ENCODE assay signal across 22 mouse cellular contexts in genomic region chr16:8578326-8578725, GRCm38 (mm10).
"Had no signal": no experiment of that assay in that cellular context is flagged by ENCODE, and none has a peak within 500 bp of the region (broad histone marks: within the 10 kb centered on the region; RNA-seq: fewer than 3 reads in every experiment).

No protein-coding gene starts in this region.

- DNase-seq: kidney, adult 2 months; kidney, postnatal 25 days; layer of hippocampus, adult 9-11 months; liver, postnatal 0 days; lung, embryonic 14.5 days; right cerebral cortex, adult 18-20 months; right cerebral cortex, postnatal 14 days; right cerebral cortex, postnatal 4 days; thymus, adult 18-20 months had no signal

- H3K4me1 ChIP-seq: limb, embryonic 12.5 days; limb, embryonic 15.5 days; midbrain, embryonic 12.5 days; midbrain, embryonic 15.5 days; neural tube, embryonic 15.5 days had no signal

- H3K9ac ChIP-seq: limb, embryonic 12.5 days; limb, embryonic 15.5 days; liver, embryonic 14.5 days; liver, postnatal 0 days; lung, embryonic 14.5 days; midbrain, embryonic 12.5 days; midbrain, embryonic 15.5 days; neural tube, embryonic 12.5 days; neural tube, embryonic 15.5 days had no signal

- H3K27me3 ChIP-seq: limb, embryonic 12.5 days; limb, embryonic 15.5 days; midbrain, embryonic 12.5 days; midbrain, embryonic 15.5 days; neural tube, embryonic 12.5 days; neural tube, embryonic 15.5 days had no signal

- ATAC-seq: liver, postnatal 0 days; lung, postnatal 0 days; midbrain, embryonic 15.5 days had no signal

- H3K4me2 ChIP-seq: limb, embryonic 12.5 days; limb, embryonic 15.5 days; liver, embryonic 11.5 days; lung, embryonic 14.5 days; midbrain, embryonic 12.5 days; midbrain, embryonic 15.5 days; neural tube, embryonic 12.5 days; neural tube, embryonic 15.5 days had no signal

- H3K36me3 ChIP-seq: midbrain, embryonic 15.5 days had no signal

- H3K9me3 ChIP-seq: limb, embryonic 15.5 days; midbrain, embryonic 15.5 days; neural tube, embryonic 15.5 days had no signal

- H3K4me3 ChIP-seq: layer of hippocampus, adult 2 months; limb, embryonic 12.5 days; limb, embryonic 15.5 days; midbrain, embryonic 12.5 days; midbrain, embryonic 15.5 days; neural tube, embryonic 12.5 days; neural tube, embryonic 15.5 days had no signal

- H3K27ac ChIP-seq: kidney, postnatal 0 days; layer of hippocampus, adult 2 months; limb, embryonic 12.5 days; limb, embryonic 15.5 days; liver, embryonic 14.5 days; macrophage; midbrain, embryonic 12.5 days; midbrain, embryonic 15.5 days; neural tube, embryonic 12.5 days; neural tube, embryonic 15.5 days; stomach, postnatal 0 days had no signal
